Mouse (Mus musculus): ENCODE data around the gene Timm29. TPM values are rescaled to one million over a fixed set of nuclear protein-coding genes. Genes with fewer than 3 reads are reported as not detected.

The Timm29 gene
- polyA plus RNA-seq, 1 experiment from 2014 or later, result 57.9 TPM

DNA sequence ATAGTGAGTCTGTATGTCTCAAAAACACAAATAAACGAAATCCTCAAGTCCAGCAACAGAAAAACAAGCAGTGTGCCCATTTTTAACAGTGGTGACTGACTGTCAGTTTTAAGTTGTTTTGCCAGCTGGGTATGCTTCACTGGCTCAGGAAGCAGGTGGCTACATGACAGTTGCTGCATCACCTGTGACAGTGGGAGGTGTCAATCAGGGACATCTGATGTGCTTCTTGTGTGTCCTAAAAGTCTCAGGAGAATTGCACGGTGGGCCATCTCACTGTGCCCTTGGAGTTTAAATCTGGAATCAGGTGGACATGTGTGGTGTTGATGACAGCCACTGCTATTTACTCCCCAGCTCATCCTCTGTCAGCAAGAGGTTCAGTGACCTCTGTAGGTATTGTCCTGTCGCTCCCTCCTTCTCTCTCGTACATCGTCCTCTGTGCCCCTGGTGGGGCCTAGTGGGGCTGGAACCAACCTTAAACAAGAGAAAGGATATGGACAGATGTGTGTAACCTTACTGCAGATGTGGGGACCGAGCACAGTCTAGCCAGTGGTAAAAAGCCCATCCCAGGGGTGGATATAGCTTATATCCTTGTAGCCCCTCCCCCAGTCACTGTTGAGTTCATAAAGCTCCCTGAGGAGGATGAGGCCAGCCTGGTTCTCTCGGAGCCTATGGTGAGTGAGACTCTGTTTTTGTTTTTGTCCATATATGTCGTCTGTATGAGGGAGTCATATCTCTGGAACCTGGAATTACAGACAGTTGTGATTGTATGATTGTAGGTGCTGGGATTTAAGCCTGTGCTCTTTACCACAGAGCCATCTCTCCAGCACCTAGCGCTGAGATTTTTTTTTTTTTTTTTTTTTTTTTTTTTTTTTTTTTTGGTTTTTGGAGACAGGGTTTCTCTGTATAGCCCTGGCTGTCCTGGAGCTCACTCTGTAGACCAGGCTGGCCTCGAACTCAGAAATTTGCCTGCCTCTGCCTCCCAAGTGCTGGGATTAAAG lies 33.1 kb downstream of the Timm29 start:
- H3K4me1 ChIP-seq (ENCODE audit: control insufficient read depth, insufficient read depth, low read length), result no peaks in the 10 kb centered on the region
- ATAC-seq (ENCODE audit: low FRiP score), result no peak
- no peak overlapping the region for H3K9ac ChIP-seq (ENCODE audit: low read length)
- no peaks in the 10 kb centered on the region for H3K27me3 ChIP-seq (ENCODE audit: control insufficient read depth, insufficient read depth, low read length)
- H3K4me2 ChIP-seq, result no peak overlapping the region
- no peak for DNase-seq (ENCODE audit: low spot score, missing footprints)
- no peak overlapping the region for H3K4me3 ChIP-seq (ENCODE audit: low read depth, low read length)
- no peak overlapping the region for H3K27ac ChIP-seq (ENCODE audit: low read depth, low read length)
- H3K9me3 ChIP-seq (ENCODE audit: control insufficient read depth, low read length), result no peaks in the 10 kb centered on the region
- WGBS, result 90% methylated on average over 10 of the region's 10 CpGs
- no peaks in the 10 kb centered on the region for H3K36me3 ChIP-seq (ENCODE audit: control insufficient read depth, insufficient read depth, low read length)

DNA sequence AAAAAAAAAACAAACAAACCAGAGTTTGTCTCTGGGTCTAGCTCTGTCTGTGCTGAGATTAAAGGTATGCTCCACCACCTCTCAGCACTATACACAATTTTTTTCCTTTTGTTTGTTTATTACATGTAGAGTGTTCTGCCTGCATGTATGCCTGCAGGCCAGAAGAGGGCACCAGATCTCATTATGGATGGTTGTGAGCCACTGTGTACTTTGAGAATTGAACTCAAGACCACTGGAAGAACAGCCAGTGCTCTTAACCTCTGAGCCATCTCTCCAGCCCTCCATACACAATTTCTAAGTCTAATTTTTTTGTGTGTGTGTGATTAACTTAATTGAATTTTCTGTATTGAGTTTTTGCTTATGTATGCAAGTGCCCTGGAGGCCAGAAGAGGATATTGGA lies 34.0 kb downstream of the Timm29 start:
- ATAC-seq (ENCODE audit: low FRiP score) (no peak), DNase-seq (ENCODE audit: low spot score, missing footprints) (no peak)

DNA sequence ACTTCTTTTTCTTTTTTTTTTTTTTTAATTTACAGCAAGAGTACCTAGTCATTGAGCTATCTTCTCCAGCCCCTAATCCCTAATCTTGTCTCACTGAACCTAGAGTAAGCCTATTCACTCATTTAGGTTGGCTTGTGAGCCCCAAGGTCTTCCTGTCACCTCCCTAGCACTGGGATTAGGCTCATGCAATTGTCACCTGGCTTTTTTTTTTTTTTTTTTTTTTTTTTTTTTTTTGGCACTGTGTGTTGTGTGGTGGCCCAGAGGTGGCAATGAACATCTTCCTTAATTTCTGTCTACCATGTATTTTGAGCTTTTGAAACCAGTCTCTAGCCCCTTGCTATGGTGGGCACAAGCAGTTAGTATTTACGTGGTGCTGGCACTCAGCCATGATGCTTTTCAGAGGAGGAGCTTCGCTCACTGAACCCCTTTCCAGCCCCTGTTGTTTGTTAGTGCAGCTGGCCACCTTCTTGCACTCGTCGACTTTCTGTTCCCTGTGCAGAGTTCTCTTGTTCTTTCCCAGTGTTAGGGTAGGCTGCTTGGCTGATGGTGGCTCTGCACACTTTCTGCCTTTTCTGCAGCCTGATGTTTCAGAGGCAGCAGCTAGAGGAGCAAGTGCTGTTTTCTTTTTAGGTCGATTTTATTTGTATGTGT lies 34.7 kb downstream of the Timm29 start:
- Histone ChIP-seq H3K36me3 (ENCODE audit: control insufficient read depth, insufficient read depth, low read length) (no peaks in the 10 kb centered on the region), H3K9me3 (ENCODE audit: control insufficient read depth, low read length) (no peaks in the 10 kb centered on the region), H3K4me3 (ENCODE audit: low read depth, low read length) (no peak overlapping the region), H3K27ac (ENCODE audit: low read depth, low read length) (no peak overlapping the region), H3K9ac (ENCODE audit: low read length) (no peak overlapping the region), H3K4me1 (ENCODE audit: control insufficient read depth, insufficient read depth, low read length) (no peaks in the 10 kb centered on the region), H3K27me3 (ENCODE audit: control insufficient read depth, insufficient read depth, low read length) (no peaks in the 10 kb centered on the region), H3K4me2 (no peak overlapping the region)
- WGBS, result 92% methylated on average over 5 of the region's 5 CpGs
- ATAC-seq (ENCODE audit: low FRiP score) (no peak), DNase-seq (ENCODE audit: low spot score, missing footprints) (no peak)

More for the DNA sequence above, 34.0 kb downstream of the Timm29 start:
- H3K4me1 ChIP-seq (ENCODE audit: control insufficient read depth, insufficient read depth, low read length), result no peaks in the 10 kb centered on the region
- no peaks in the 10 kb centered on the region for H3K36me3 ChIP-seq (ENCODE audit: control insufficient read depth, insufficient read depth, low read length)
- H3K4me2 ChIP-seq, result no peak overlapping the region
- H3K9ac ChIP-seq (ENCODE audit: low read length), result no peak overlapping the region
- H3K4me3 ChIP-seq (ENCODE audit: low read depth, low read length), result no peak overlapping the region
- no peaks in the 10 kb centered on the region for H3K9me3 ChIP-seq (ENCODE audit: control insufficient read depth, low read length)
- H3K27me3 ChIP-seq (ENCODE audit: control insufficient read depth, insufficient read depth, low read length), result no peaks in the 10 kb centered on the region
- no peak overlapping the region for H3K27ac ChIP-seq (ENCODE audit: low read depth, low read length)

DNA sequence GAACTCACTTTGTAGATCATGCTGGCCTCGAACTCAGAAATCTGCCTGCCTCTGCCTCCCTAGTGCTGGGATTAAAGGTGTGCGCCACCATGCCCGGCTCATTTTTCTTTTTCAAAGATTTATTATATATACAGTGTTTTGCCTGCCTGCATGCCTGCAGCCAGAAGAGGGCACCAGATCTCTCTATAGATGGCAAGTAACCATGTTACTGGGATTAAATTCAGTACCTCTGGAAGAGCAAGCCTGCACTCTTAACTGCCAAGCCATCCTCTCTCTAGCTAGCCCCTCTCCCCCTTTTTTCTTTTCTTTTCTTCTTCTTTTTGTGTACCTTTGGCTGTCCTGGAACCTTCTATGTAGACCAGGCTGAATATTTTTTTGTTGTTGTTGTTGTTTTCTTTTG lies 38.2 kb downstream of the Timm29 start:
- ATAC-seq (ENCODE audit: low FRiP score), result no peak
- Histone ChIP-seq H3K9ac (ENCODE audit: low read length) (no peak overlapping the region), H3K27ac (ENCODE audit: low read depth, low read length) (no peak overlapping the region), H3K9me3 (ENCODE audit: control insufficient read depth, low read length) (no peaks in the 10 kb centered on the region), H3K4me2 (no peak overlapping the region), H3K36me3 (ENCODE audit: control insufficient read depth, insufficient read depth, low read length) (peaks cover 3% of the 10 kb centered on the region; the same call in 1 of the 2 replicates), H3K4me1 (ENCODE audit: control insufficient read depth, insufficient read depth, low read length) (no peaks in the 10 kb centered on the region), H3K27me3 (ENCODE audit: control insufficient read depth, insufficient read depth, low read length) (no peaks in the 10 kb centered on the region), H3K4me3 (ENCODE audit: low read depth, low read length) (no peak overlapping the region)
- peak; percentile 88 for DNase-seq (ENCODE audit: low spot score, missing footprints)
- WGBS, result 89% methylated on average over 3 of the region's 3 CpGs

DNA sequence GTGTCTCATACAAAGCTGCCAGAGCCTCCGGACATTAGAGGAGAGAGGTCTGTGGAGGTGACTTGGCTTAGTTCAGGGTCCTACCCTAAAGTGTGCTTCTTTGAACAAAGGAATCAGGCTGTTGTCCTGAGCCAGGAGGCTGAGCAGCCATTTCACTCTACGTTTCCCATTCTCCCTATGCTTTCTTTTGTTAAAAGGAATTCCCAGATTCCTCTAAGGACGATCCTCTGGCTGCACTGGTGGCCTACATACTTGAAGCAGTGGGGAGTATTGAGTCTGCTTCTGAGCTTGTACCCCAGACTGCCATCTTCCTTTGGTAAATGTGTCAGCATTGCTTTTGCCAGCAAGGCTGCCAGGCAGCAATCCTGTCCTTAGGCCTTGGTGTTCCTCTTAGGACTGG lies 40.6 kb downstream of the Timm29 start:
- peaks cover 17% of the 10 kb centered on the region for H3K36me3 ChIP-seq (ENCODE audit: control insufficient read depth, insufficient read depth, low read length)

DNA sequence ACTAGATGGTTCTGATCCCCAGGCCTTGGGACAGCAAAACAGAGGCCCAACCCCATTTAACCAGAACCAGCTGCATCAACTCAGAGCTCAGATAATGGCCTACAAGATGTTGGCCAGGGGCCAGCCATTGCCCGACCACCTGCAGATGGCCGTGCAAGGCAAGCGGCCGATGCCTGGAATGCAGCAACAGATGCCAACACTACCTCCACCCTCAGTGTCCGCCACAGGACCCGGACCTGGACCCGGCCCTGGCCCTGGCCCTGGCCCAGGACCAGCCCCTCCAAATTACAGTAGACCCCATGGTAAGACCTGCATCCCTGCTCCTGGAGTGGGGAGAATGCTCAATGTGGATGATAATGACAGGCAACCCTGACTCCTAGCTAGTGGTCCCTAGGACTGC lies 43.1 kb downstream of the Timm29 start:
- H3K27ac ChIP-seq (ENCODE audit: low read depth, low read length), result no peak overlapping the region
- DNase-seq (ENCODE audit: low spot score, missing footprints), result no peak
- no peak overlapping the region for H3K9ac ChIP-seq (ENCODE audit: low read length)
- no peaks in the 10 kb centered on the region for H3K9me3 ChIP-seq (ENCODE audit: control insufficient read depth, low read length)
- peaks cover 35% of the 10 kb centered on the region for H3K36me3 ChIP-seq (ENCODE audit: control insufficient read depth, insufficient read depth, low read length)
- WGBS, result 91% methylated on average over 7 of the region's 7 CpGs
- H3K4me2 ChIP-seq, result no peak overlapping the region
- ATAC-seq (ENCODE audit: low FRiP score), result no peak
- no peaks in the 10 kb centered on the region for H3K27me3 ChIP-seq (ENCODE audit: control insufficient read depth, insufficient read depth, low read length)
- H3K4me3 ChIP-seq (ENCODE audit: low read depth, low read length), result no peak overlapping the region
- H3K4me1 ChIP-seq (ENCODE audit: control insufficient read depth, insufficient read depth, low read length), result no peaks in the 10 kb centered on the region

More for the DNA sequence above, 40.6 kb downstream of the Timm29 start:
- H3K4me3 ChIP-seq (ENCODE audit: low read depth, low read length), result no peak overlapping the region
- 75% methylated on average over 3 of the region's 3 CpGs for WGBS
- H3K4me1 ChIP-seq (ENCODE audit: control insufficient read depth, insufficient read depth, low read length), result no peaks in the 10 kb centered on the region
- H3K9ac ChIP-seq (ENCODE audit: low read length), result no peak overlapping the region
- ATAC-seq (ENCODE audit: low FRiP score) (no peak), DNase-seq (ENCODE audit: low spot score, missing footprints) (no peak)
- no peaks in the 10 kb centered on the region for H3K9me3 ChIP-seq (ENCODE audit: control insufficient read depth, low read length)
- no peak overlapping the region for H3K4me2 ChIP-seq
- no peaks in the 10 kb centered on the region for H3K27me3 ChIP-seq (ENCODE audit: control insufficient read depth, insufficient read depth, low read length)
- no peak overlapping the region for H3K27ac ChIP-seq (ENCODE audit: low read depth, low read length)

DNA sequence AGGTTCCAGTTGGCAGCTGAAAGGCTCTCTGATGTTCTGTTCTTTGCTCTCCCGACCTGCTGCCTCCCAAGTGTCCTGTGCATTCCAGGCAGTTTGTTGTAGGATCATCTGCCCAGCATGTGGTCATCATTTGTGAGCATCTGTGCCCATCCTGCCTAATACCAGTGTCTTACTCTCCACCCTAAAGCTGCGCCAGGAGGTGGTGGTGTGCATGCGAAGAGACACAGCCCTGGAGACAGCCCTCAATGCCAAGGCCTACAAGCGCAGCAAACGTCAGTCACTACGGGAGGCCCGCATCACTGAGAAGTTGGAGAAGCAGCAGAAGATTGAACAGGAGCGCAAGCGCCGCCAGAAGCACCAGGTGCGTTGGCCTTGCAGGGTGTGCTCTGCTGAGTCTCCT lies 46.5 kb downstream of the Timm29 start:
- no peaks in the 10 kb centered on the region for H3K9me3 ChIP-seq (ENCODE audit: control insufficient read depth, low read length)
- no peak overlapping the region for H3K27ac ChIP-seq (ENCODE audit: low read depth, low read length)
- H3K9ac ChIP-seq (ENCODE audit: low read length), result no peak overlapping the region
- 93% methylated on average over 11 of the region's 11 CpGs for WGBS
- peaks cover 60% of the 10 kb centered on the region for H3K36me3 ChIP-seq (ENCODE audit: control insufficient read depth, insufficient read depth, low read length)
- no peak overlapping the region for H3K4me3 ChIP-seq (ENCODE audit: low read depth, low read length)
- H3K4me1 ChIP-seq (ENCODE audit: control insufficient read depth, insufficient read depth, low read length), result no peaks in the 10 kb centered on the region
- DNase-seq (ENCODE audit: low spot score, missing footprints), result no peak
- H3K4me2 ChIP-seq, result no peak overlapping the region
- ATAC-seq (ENCODE audit: low FRiP score), result no peak
- no peaks in the 10 kb centered on the region for H3K27me3 ChIP-seq (ENCODE audit: control insufficient read depth, insufficient read depth, low read length)

Measured in midbrain, embryonic 11.5 days (tissue).